Mouse (Mus musculus) liver, embryonic 14.5 days (tissue): Measurements from ENCODE around the gene Cmtm5. TPM values are rescaled to one million over a fixed set of nuclear protein-coding genes. Genes with fewer than 3 reads are reported as not detected.
A peak's percentile ranks its signal among the peaks of the same experiment; 100 is the strongest.

ENCODE experiments used
- ATAC-seq: fragments of 200-750 bp; cut with Nextera tagmentation; 2 replicates; pipeline ENCODE4 v1.8.0; 2017; ENCODE audit warnings: moderate number of reproducible peaks, mild to moderate bottlenecking, moderate library complexity; ENCODE audit not compliant: insufficient read depth
- DNase-seq, 3 experiments: peaks; one replicate each; pipeline ENCODE4 v3.0.0-alpha.2; 2012 to 2013; ENCODE audit warnings: low read depth in 3 of 3, low spot score in 3 of 3
- H3K27ac ChIP-seq: fragments of 300-500 bp; sonication (generic); 2 replicates; pipeline ENCODE4 v1.5.1; 2014; ENCODE audit warnings: moderate library complexity, mild to moderate bottlenecking, control low read depth, inconsistent platforms
- H3K27me3 ChIP-seq: fragments of 300-500 bp; sonication (generic); 2 replicates; pipeline ENCODE4 v1.6.1; 2014; ENCODE audit warnings: mild to moderate bottlenecking, low read length, moderate library complexity; ENCODE audit not compliant: control insufficient read depth, insufficient read depth
- H3K36me3 ChIP-seq: fragments of 300-500 bp; sonication (generic); replicated peaks from 2 replicates; pipeline ENCODE4 v1.6.1; 2014; ENCODE audit warnings: low read depth; ENCODE audit not compliant: control insufficient read depth, insufficient read depth
- H3K4me1 ChIP-seq, 2 experiments: fragments of 200-500 bp in 1 of 2; fragments of 300-500 bp in 1 of 2; sonication (generic) in 1 of 2; replicated peaks; 2 replicates each; pipeline ENCODE4 v1.6.1; 2012 to 2014; ENCODE audit warnings: antibody characterized with exemption in 1 of 2, inconsistent platforms in 1 of 2, low read length in 1 of 2; ENCODE audit not compliant: control insufficient read depth in 2 of 2, insufficient read depth in 2 of 2
- H3K4me2 ChIP-seq: fragments of 300-500 bp; sonication (generic); 2 replicates; pipeline ENCODE4 v1.6.1; 2014; ENCODE audit warnings: low read depth, mild to moderate bottlenecking, control low read depth, moderate library complexity
- H3K4me3 ChIP-seq, 2 experiments: fragments of 200-500 bp in 1 of 2; fragments of 300-500 bp in 1 of 2; sonication (generic) in 1 of 2; 2 replicates each; pipeline ENCODE4 v1.5.1; 2012 to 2014; ENCODE audit warnings: low read depth in 2 of 2, low read length in 2 of 2, mild to moderate bottlenecking in 2 of 2, control low read depth in 1 of 2, inconsistent platforms in 1 of 2, moderate library complexity in 1 of 2; ENCODE audit not compliant: insufficient read depth in 1 of 2
- H3K9ac ChIP-seq: fragments of 300-500 bp; sonication (generic); replicated peaks from 2 replicates; pipeline ENCODE4 v1.6.1; 2014; ENCODE audit warnings: mild to moderate bottlenecking, control low read depth, moderate library complexity
- H3K9me3 ChIP-seq: fragments of 300-500 bp; sonication (generic); 2 replicates; pipeline ENCODE4 v1.6.1; 2016; ENCODE audit warnings: low read length, mixed read lengths; ENCODE audit not compliant: control insufficient read depth
- CTCF ChIP-seq: IDR thresholded peaks from 2 replicates; pipeline ENCODE4 v1.5.1; 2016; ENCODE audit warnings: antibody characterized with exemption, low read depth, control low read depth
- EP300 ChIP-seq: IDR thresholded peaks from 2 replicates; pipeline ENCODE4 v1.6.1; 2016; ENCODE audit warnings: antibody characterized with exemption, low read depth
- WGBS: fragments of 180-500 bp; shearing (Covaris S2); extraction: QIAGEN DNeasy Blood & Tissue Kit; methylation state at CpG from one replicate; pipeline ENCODE4 v1.1.7; 2014; ENCODE audit not compliant: insufficient replicate concordance; 5-methylcytosine and 5-hydroxymethylcytosine counted together
- polyA plus RNA-seq, 2 experiments: library from polyadenylated mRNA; depleted of rRNA in 1 of 2; stranded (reverse) in 1 of 2; unstranded in 1 of 2; fragments of >200 nt; fragmentation: Nextera tagmentation in 1 of 2; extraction: Ambion mirVana in 1 of 2; gene quantifications; 2 replicates each; pipeline versions ENCODE4 v1.2.1 to v1.2.3; 2012 to 2014

The Cmtm5 gene
- polyA plus RNA-seq, 2 experiments, result 0.04 TPM; not detected in 1

GRCm38 (mm10) chr14:54939434-54940175 is 3.5 kb downstream of the Cmtm5 start:
- WGBS, result 40% methylated on average over 12 of the region's 12 CpGs
- Histone ChIP-seq H3K27ac (no peak overlapping the region), H3K9ac (no peak overlapping the region), H3K4me2 (no peak overlapping the region), H3K27me3 (no peaks in the 10 kb centered on the region), H3K36me3 (no peaks in the 10 kb centered on the region), H3K4me3 (no peak overlapping the region), H3K4me1 (no peaks in the 10 kb centered on the region), H3K9me3 (no peaks in the 10 kb centered on the region)
- ATAC-seq, result no peak
- no peak for TF ChIP-seq EP300
- peak; percentile 88 for TF ChIP-seq CTCF
- peak; percentile 26 to 35 (median 34) for DNase-seq

- no peak for ATAC-seq
- H3K9ac ChIP-seq, result no peak overlapping the region
- TF ChIP-seq EP300 (no peak), CTCF (no peak)
- no peak overlapping the region for H3K4me2 ChIP-seq
- H3K27me3 ChIP-seq, result no peaks in the 10 kb centered on the region
- H3K4me1 ChIP-seq, result no peaks in the 10 kb centered on the region
- no peaks in the 10 kb centered on the region for H3K36me3 ChIP-seq
- H3K4me3 ChIP-seq, result no peak overlapping the region
- DNase-seq, result no peak
- WGBS, result 50% methylated on average over 3 of the region's 3 CpGs
- no peaks in the 10 kb centered on the region for H3K9me3 ChIP-seq
- no peak overlapping the region for H3K27ac ChIP-seq
Measured at GRCm38 (mm10) chr14:54940176-54940530, 4.1 kb downstream of the Cmtm5 start.

- H3K4me3 ChIP-seq, result no peak overlapping the region
- 40% methylated on average over 13 of the region's 13 CpGs for WGBS
- H3K9ac ChIP-seq, result no peak overlapping the region
- no peaks in the 10 kb centered on the region for H3K27me3 ChIP-seq
- DNase-seq, result no peak
- H3K4me1 ChIP-seq, result no peaks in the 10 kb centered on the region
- no peak for TF ChIP-seq CTCF
- no peak for TF ChIP-seq EP300
- no peak for ATAC-seq
- no peaks in the 10 kb centered on the region for H3K9me3 ChIP-seq
- H3K27ac ChIP-seq, result no peak overlapping the region
- no peak overlapping the region for H3K4me2 ChIP-seq
- H3K36me3 ChIP-seq, result no peaks in the 10 kb centered on the region
Measured at GRCm38 (mm10) chr14:54941024-54941978, 5.2 kb downstream of the Cmtm5 start.

- H3K4me1 ChIP-seq, result no peaks in the 10 kb centered on the region
- H3K9ac ChIP-seq, result no peak overlapping the region
- WGBS, result 70% methylated on average over 8 of the region's 8 CpGs
- DNase-seq, result no peak
- H3K4me2 ChIP-seq, result no peak overlapping the region
- TF ChIP-seq EP300 (no peak), CTCF (no peak)
- no peak overlapping the region for H3K27ac ChIP-seq
- no peaks in the 10 kb centered on the region for H3K36me3 ChIP-seq
- no peak overlapping the region for H3K4me3 ChIP-seq
- H3K27me3 ChIP-seq, result no peaks in the 10 kb centered on the region
- H3K9me3 ChIP-seq, result no peaks in the 10 kb centered on the region
- no peak for ATAC-seq
Measured at GRCm38 (mm10) chr14:54942479-54942878, 6.4 kb downstream of the Cmtm5 start.

- H3K27ac ChIP-seq, result no peak overlapping the region
- H3K9me3 ChIP-seq, result no peaks in the 10 kb centered on the region
- no peak for ATAC-seq
- no peaks in the 10 kb centered on the region for H3K4me1 ChIP-seq
- no peak overlapping the region for H3K9ac ChIP-seq
- H3K27me3 ChIP-seq, result no peaks in the 10 kb centered on the region
- TF ChIP-seq CTCF (no peak), EP300 (no peak)
- H3K4me3 ChIP-seq, result no peak overlapping the region
- WGBS, result 75% methylated on average over 7 of the region's 7 CpGs
- H3K4me2 ChIP-seq, result no peak overlapping the region
- no peaks in the 10 kb centered on the region for H3K36me3 ChIP-seq
- DNase-seq, result no peak
Measured at GRCm38 (mm10) chr14:54943971-54944370, 7.9 kb downstream of the Cmtm5 start.
